In genomic region chr10:40527573-40527972, GRCm38 (mm10) we compare ENCODE assay signal across 11 mouse cellular contexts. TPM values are rescaled to one million over a fixed set of nuclear protein-coding genes. Genes with fewer than 3 reads are reported as not detected.
DNase-seq lines count a peak whose midpoint lies in the region; ATAC-seq and TF ChIP-seq lines count a peak whose summit lies in the region.
"Had no signal": no experiment of that assay in that cellular context is flagged by ENCODE, and none has a peak within 500 bp of the region (broad histone marks: within the 10 kb centered on the region; RNA-seq: fewer than 3 reads in every experiment).

No protein-coding gene starts in this region.

- no peak for TF ChIP-seq RAD21 in CH12.LX (IDR thresholded peaks at IDR 0.05; ENCODE audit: low read depth, low read length)

- no peak for TF ChIP-seq EP300 in CH12.LX (IDR thresholded peaks at IDR 0.05; ENCODE audit: low read length)

- H3K27ac ChIP-seq in kidney, embryonic 15.5 days: no peak overlapping the region
- H3K27ac ChIP-seq in CH12.LX (ENCODE audit: insufficient read depth, low read depth): no peak overlapping the region
- H3K27ac ChIP-seq in limb, embryonic 13.5 days: no peak overlapping the region
- H3K27ac ChIP-seq: forebrain, embryonic 13.5 days; left cerebral cortex, adult 2 months had no signal

- no peak; the same call in 1 of the 2 replicates for ATAC-seq in kidney, embryonic 15.5 days (replicated peaks; ENCODE audit: low FRiP score)
- no peak for ATAC-seq in limb, embryonic 13.5 days (ENCODE audit: low FRiP score, low read depth)
- ATAC-seq: forebrain, embryonic 13.5 days had no signal

- no peak for TF ChIP-seq POLR2A in CH12.LX (IDR thresholded peaks at IDR 0.05; ENCODE audit: low read depth, low read length)

- no peak for TF ChIP-seq CTCF in CH12.LX (conservative IDR thresholded peaks at IDR 0.05 in 1 of 2, IDR thresholded peaks at IDR 0.05 in 1 of 2; ENCODE audit: low read depth in 2 of 2, low read length in 2 of 2)

- no peaks in the 10 kb centered on the region for H3K36me3 ChIP-seq in kidney, embryonic 15.5 days
- no peaks in the 10 kb centered on the region for H3K36me3 ChIP-seq in CH12.LX (replicated peaks in 1 of 2; ENCODE audit: control insufficient read depth in 1 of 2, insufficient read depth in 1 of 2, low read length in 1 of 2)
- H3K36me3 ChIP-seq in limb, embryonic 13.5 days: no peaks in the 10 kb centered on the region

- no peak for DNase-seq in kidney, postnatal 14 days
- DNase-seq in CH12.LX (ENCODE audit: extremely low read depth): peak; percentile 35
- DNase-seq in thymus, adult 18-20 months: peak; percentile 47 to 73
- DNase-seq in urinary bladder, postnatal 10 days (ENCODE audit: low spot score): no peak
- DNase-seq in frontal cortex, adult 2 months (ENCODE audit: extremely low spot score in 1 of 2, low spot score in 1 of 2): no peak
- no peak for DNase-seq in right cerebral cortex, postnatal 36 days (ENCODE audit: low spot score in 2 of 2)
- DNase-seq: cerebellum, adult 9-10 months had no signal

- 30% methylated on average over 8 of the region's 8 CpGs for WGBS in kidney, embryonic 15.5 days
- WGBS in limb, embryonic 13.5 days: 25% methylated on average over 8 of the region's 8 CpGs

- no peaks in the 10 kb centered on the region for H3K27me3 ChIP-seq in kidney, embryonic 15.5 days
- H3K27me3 ChIP-seq in CH12.LX (replicated peaks): no peaks in the 10 kb centered on the region
- H3K27me3 ChIP-seq in limb, embryonic 13.5 days: peaks cover 26% of the 10 kb centered on the region
- H3K27me3 ChIP-seq: forebrain, embryonic 13.5 days had no signal

- dilution Hi-C loops in CH12.LX (cut with MboI; ENCODE audit: extremely low pct_ligation_motif_present, extremely low pct_unique_long_range_greater_than_20kb, low sequenced_read_pairs): no loop called here

- no peak overlapping the region for H3K9ac ChIP-seq in kidney, embryonic 15.5 days
- H3K9ac ChIP-seq in CH12.LX (ENCODE audit: insufficient read depth, low read depth): no peak overlapping the region
- peak overlapping the region; percentile 31; the same call in 1 of the 2 replicates for H3K9ac ChIP-seq in limb, embryonic 13.5 days
- H3K9ac ChIP-seq: forebrain, embryonic 13.5 days had no signal

- 0 out of 2 replicates have a peak overlapping the region, but pooled peaks have one; percentile 18 for H3K4me2 ChIP-seq in kidney, embryonic 15.5 days
- H3K4me2 ChIP-seq in CH12.LX (ENCODE audit: insufficient read depth, low read depth, poor library complexity, severe bottlenecking): peak overlapping the region; percentile 37; the same call in 1 of the 2 replicates
- peak overlapping the region; percentile 24; the same call in 1 of the 2 replicates for H3K4me2 ChIP-seq in limb, embryonic 13.5 days (replicated peaks)
- H3K4me2 ChIP-seq: forebrain, embryonic 13.5 days had no signal

- in situ Hi-C loops in CH12.LX (cut with MboI; ENCODE audit: low pct_ligation_motif_present, low pct_unique_long_range_greater_than_20kb, low sequenced_read_pairs): loop anchor here (5.0 to 10.0 kb wide), 2 partner anchors 270 to 473 kb away; partner anchors contain the start of gene Gtf3c6

- no peaks in the 10 kb centered on the region for H3K9me3 ChIP-seq in kidney, embryonic 15.5 days (replicated peaks)
- H3K9me3 ChIP-seq in CH12.LX (replicated peaks; ENCODE audit: low read length): no peaks in the 10 kb centered on the region
- H3K9me3 ChIP-seq in limb, embryonic 13.5 days: peaks cover 1% of the 10 kb centered on the region
- H3K9me3 ChIP-seq: forebrain, embryonic 13.5 days had no signal

- H3K4me3 ChIP-seq in kidney, embryonic 15.5 days (replicated peaks): no peak overlapping the region
- no peak overlapping the region for H3K4me3 ChIP-seq in CH12.LX (replicated peaks in 1 of 3; ENCODE audit: low read depth in 2 of 3, low read length in 2 of 3, poor library complexity in 1 of 3)
- H3K4me3 ChIP-seq in limb, embryonic 13.5 days: no peak overlapping the region
- H3K4me3 ChIP-seq: forebrain, embryonic 13.5 days; left cerebral cortex, adult 2 months had no signal

- H3K79me2 ChIP-seq in CH12.LX (replicated peaks; ENCODE audit: control insufficient read depth, extremely low read depth, insufficient read depth, poor library complexity, severe bottlenecking): no peaks in the 10 kb centered on the region

- H3K4me1 ChIP-seq in kidney, embryonic 15.5 days: peaks cover 29% of the 10 kb centered on the region
- H3K4me1 ChIP-seq in CH12.LX (ENCODE audit: control insufficient read depth in 1 of 2, insufficient read depth in 2 of 2): peaks cover 6 to 39% of the 10 kb centered on the region in 2 experiments
- peaks cover 37% of the 10 kb centered on the region for H3K4me1 ChIP-seq in limb, embryonic 13.5 days
- H3K4me1 ChIP-seq: forebrain, embryonic 13.5 days had no signal

TF ChIP-seq in CH12.LX, 34 proteins besides CTCF, POLR2A, EP300 and RAD21:
- no peak for TF ChIP-seq CHD2 (IDR thresholded peaks at IDR 0.05; ENCODE audit: low read length)
- TF ChIP-seq BHLHE40 (IDR thresholded peaks at IDR 0.05; ENCODE audit: low read depth, low read length): peak; percentile 86
- TF ChIP-seq USF1 (IDR thresholded peaks at IDR 0.05; ENCODE audit: low read depth, low read length): no peak
- peak; percentile 52; the same call in 1 of the 2 replicates for TF ChIP-seq ELF1 (IDR thresholded peaks at IDR 0.05; ENCODE audit: low read depth, low read length)
- TF ChIP-seq POLR2AphosphoS2 (IDR thresholded peaks at IDR 0.05; ENCODE audit: low read depth, low read length): no peak
- peak; percentile 9; the same call in 1 of the 2 replicates for TF ChIP-seq IRF4 (IDR thresholded peaks at IDR 0.05; ENCODE audit: low read depth, low read length)
- TF ChIP-seq USF2 (conservative IDR thresholded peaks at IDR 0.05; ENCODE audit: low read depth, low read length): no peak
- no peak for TF ChIP-seq TBP (conservative IDR thresholded peaks at IDR 0.05; ENCODE audit: low read depth, low read length)
- TF ChIP-seq UBTF (IDR thresholded peaks at IDR 0.05; ENCODE audit: low read depth, low read length): no peak
- no peak for TF ChIP-seq MYC (IDR thresholded peaks at IDR 0.05; ENCODE audit: low read depth, low read length)
- TF ChIP-seq ZNF384 (IDR thresholded peaks at IDR 0.05; ENCODE audit: low read depth, low read length): no peak
- no peak for TF ChIP-seq HCFC1 (IDR thresholded peaks at IDR 0.05; ENCODE audit: low read depth, low read length)
- no peak for TF ChIP-seq PAX5 (IDR thresholded peaks at IDR 0.05; ENCODE audit: low read length)
- TF ChIP-seq CHD1 (IDR thresholded peaks at IDR 0.05; ENCODE audit: low read depth, low read length): no peak
- TF ChIP-seq SMC3 (IDR thresholded peaks at IDR 0.05; ENCODE audit: low read depth, low read length): no peak
- no peak for TF ChIP-seq MAZ (IDR thresholded peaks at IDR 0.05; ENCODE audit: low read depth, low read length)
- no peak for TF ChIP-seq MAX (IDR thresholded peaks at IDR 0.05; ENCODE audit: low read length)
- TF ChIP-seq TCF12 (IDR thresholded peaks at IDR 0.05; ENCODE audit: low read depth, low read length): no peak

RNA-seq across cellular contexts. Expression of gene Slc22a16, which starts 42.6 kb away (rescaled TPM):
- polyA plus RNA-seq in kidney, embryonic 15.5 days (2015; fragmentation: Nextera tagmentation; extraction: Ambion mirVana): not detected in 2 replicates
- total RNA-seq in CH12.LX (2012; rRNA removed) (not detected in 2 replicates), CH12.LX (2014; rRNA removed) (not detected in 2 replicates)
- not detected in 2 replicates for polyA plus RNA-seq in CH12.LX (2012; ENCODE audit: insufficient read length, low read depth)
- not detected in 2 replicates for polyA plus RNA-seq in limb, embryonic 13.5 days (2015; fragmentation: Nextera tagmentation; extraction: Ambion mirVana)
- not detected in 2 replicates for polyA plus RNA-seq in frontal cortex, adult 2 months (2012; rRNA removed)
- total RNA-seq: left cerebral cortex, adult 2 months had no signal
- polyA plus RNA-seq: forebrain, embryonic 13.5 days had no signal

Comparison
In these comparisons a context has a peak if more than half of its experiments do, and no peak if none do; other contexts are left out.
1. DNase-seq: peak in CH12.LX (single experiment) and thymus, adult 18-20 months (2 of 2); none in kidney, postnatal 14 days (single experiment), urinary bladder, postnatal 10 days (single experiment), frontal cortex, adult 2 months (0 of 2) and right cerebral cortex, postnatal 36 days (0 of 2).
2. Peak in every context shown above with its lines, with median percentiles within 50 percentile points of each other: H3K4me2 ChIP-seq.